Mouse (Mus musculus) intestine, embryonic 16.5 days (tissue): ENCODE measurements around the gene Uchl5. TPM values are rescaled to one million over a fixed set of nuclear protein-coding genes. Genes with fewer than 3 reads are reported as not detected.

Source experiments
- ATAC-seq: fragments of 200-750 bp; cut with Nextera tagmentation; 2 replicates; pipeline ENCODE4 v1.8.0; 2017; ENCODE audit warnings: moderate TSS enrichment, moderate library complexity
- H3K27ac ChIP-seq: fragments of 300-500 bp; sonication (generic); 2 replicates; pipeline ENCODE4 v1.5.1; 2014; ENCODE audit warnings: mild to moderate bottlenecking, low read length
- H3K27me3 ChIP-seq: fragments of 300-500 bp; sonication (generic); replicated peaks from 2 replicates; pipeline ENCODE4 v1.6.1; 2014; ENCODE audit warnings: low read length, control low read depth, mixed read lengths; ENCODE audit not compliant: control insufficient read depth, insufficient read depth
- H3K36me3 ChIP-seq: fragments of 300-500 bp; sonication (generic); 2 replicates; pipeline ENCODE4 v1.6.1; 2014; ENCODE audit warnings: low read length, control low read depth; ENCODE audit not compliant: control insufficient read depth, insufficient read depth
- H3K4me1 ChIP-seq: fragments of 300-500 bp; sonication (generic); 2 replicates; pipeline ENCODE4 v1.6.1; 2014; ENCODE audit warnings: low read length, control low read depth, mixed read lengths; ENCODE audit not compliant: control insufficient read depth, insufficient read depth
- H3K4me2 ChIP-seq: fragments of 300-500 bp; sonication (generic); 2 replicates; pipeline ENCODE4 v1.6.1; 2014; ENCODE audit warnings: low read depth, low read length, control low read depth
- H3K4me3 ChIP-seq: fragments of 300-500 bp; sonication (generic); 2 replicates; pipeline ENCODE4 v1.5.1; 2014; ENCODE audit warnings: mild to moderate bottlenecking, low read length
- H3K9ac ChIP-seq: fragments of 300-500 bp; sonication (generic); 2 replicates; pipeline ENCODE4 v1.6.1; 2014; ENCODE audit warnings: low read depth, low read length
- H3K9me3 ChIP-seq: fragments of 300-500 bp; sonication (generic); 2 replicates; pipeline ENCODE4 v1.6.1; 2016; ENCODE audit warnings: low read length, control low read depth; ENCODE audit not compliant: control insufficient read depth
- WGBS: fragments of 180-500 bp; shearing (Covaris S2); extraction: QIAGEN DNeasy Blood & Tissue Kit; methylation state at CpG from one replicate; pipeline ENCODE4 v1.1.7; 2014; 5-methylcytosine and 5-hydroxymethylcytosine counted together
- polyA plus RNA-seq: library from polyadenylated mRNA; unstranded; fragments of >200 nt; fragmentation: Nextera tagmentation; extraction: Ambion mirVana; gene quantifications from 2 replicates; pipeline ENCODE4 v1.2.1, GENCODE M21; 2015

Uchl5 gene
- polyA plus RNA-seq, 1 experiment from 2014 or later, result 99.8 TPM

- Histone ChIP-seq H3K9ac (no peak overlapping the region), H3K27me3 (no peaks in the 10 kb centered on the region), H3K4me1 (no peaks in the 10 kb centered on the region), H3K4me3 (no peak overlapping the region), H3K36me3 (no peaks in the 10 kb centered on the region), H3K27ac (no peak overlapping the region), H3K4me2 (no peak overlapping the region), H3K9me3 (no peaks in the 10 kb centered on the region)
- ATAC-seq, result no peak
- 67% methylated on average over 7 of the region's 7 CpGs for WGBS
Measured at GRCm38 (mm10) chr1:143836363-143837182, 59.5 kb downstream of the Uchl5 start.

- 88% methylated on average over 4 of the region's 4 CpGs for WGBS
- Histone ChIP-seq H3K4me2 (no peak overlapping the region), H3K4me3 (no peak overlapping the region), H3K36me3 (no peaks in the 10 kb centered on the region), H3K27me3 (no peaks in the 10 kb centered on the region), H3K27ac (no peak overlapping the region), H3K9me3 (no peaks in the 10 kb centered on the region), H3K9ac (no peak overlapping the region), H3K4me1 (no peaks in the 10 kb centered on the region)
- ATAC-seq, result no peak
Measured at GRCm38 (mm10) chr1:143837681-143838080, 60.6 kb downstream of the Uchl5 start.

GRCm38 (mm10) chr1:143838896-143839410 is 61.9 kb downstream of the Uchl5 start:
- Histone ChIP-seq H3K27me3 (no peaks in the 10 kb centered on the region), H3K9ac (no peak overlapping the region), H3K4me1 (no peaks in the 10 kb centered on the region), H3K36me3 (no peaks in the 10 kb centered on the region), H3K4me3 (no peak overlapping the region), H3K9me3 (no peaks in the 10 kb centered on the region), H3K27ac (no peak overlapping the region), H3K4me2 (no peak overlapping the region)
- 54% methylated on average over 2 of the region's 2 CpGs for WGBS
- no peak for ATAC-seq

- WGBS, result 47% methylated on average over 4 of the region's 4 CpGs
- Histone ChIP-seq H3K9ac (no peak overlapping the region), H3K36me3 (no peaks in the 10 kb centered on the region), H3K27ac (no peak overlapping the region), H3K27me3 (no peaks in the 10 kb centered on the region), H3K4me2 (no peak overlapping the region), H3K4me3 (no peak overlapping the region), H3K9me3 (no peaks in the 10 kb centered on the region), H3K4me1 (no peaks in the 10 kb centered on the region)
- ATAC-seq, result no peak
Measured at GRCm38 (mm10) chr1:143852329-143852728, 75.3 kb downstream of the Uchl5 start.

- ATAC-seq, result no peak
- Histone ChIP-seq H3K4me3 (no peak overlapping the region), H3K4me1 (no peaks in the 10 kb centered on the region), H3K36me3 (no peaks in the 10 kb centered on the region), H3K4me2 (no peak overlapping the region), H3K9ac (no peak overlapping the region), H3K9me3 (no peaks in the 10 kb centered on the region), H3K27ac (no peak overlapping the region; the same call in 1 of the 2 replicates), H3K27me3 (no peaks in the 10 kb centered on the region)
- WGBS, result 85% methylated on average over 2 of the region's 2 CpGs
Measured at GRCm38 (mm10) chr1:143852779-143853358, 75.8 kb downstream of the Uchl5 start.

- H3K36me3 ChIP-seq, result no peaks in the 10 kb centered on the region
- no peak overlapping the region for H3K4me2 ChIP-seq
- 60% methylated on average over 8 of the region's 8 CpGs for WGBS
- no peaks in the 10 kb centered on the region for H3K9me3 ChIP-seq
- no peak for ATAC-seq
- H3K4me3 ChIP-seq, result no peak overlapping the region
- no peaks in the 10 kb centered on the region for H3K4me1 ChIP-seq
- no peak overlapping the region for H3K9ac ChIP-seq
- no peaks in the 10 kb centered on the region for H3K27me3 ChIP-seq
- no peak overlapping the region for H3K27ac ChIP-seq
Measured at GRCm38 (mm10) chr1:143853691-143854115, 76.6 kb downstream of the Uchl5 start.

GRCm38 (mm10) chr1:143855706-143856105 is 78.6 kb downstream of the Uchl5 start:
- H3K4me2 ChIP-seq, result no peak overlapping the region
- WGBS, result 74% methylated on average over 5 of the region's 5 CpGs
- no peak for ATAC-seq

More at GRCm38 (mm10) chr1:143855706-143856105, 78.6 kb downstream of the Uchl5 start:
- no peaks in the 10 kb centered on the region for H3K4me1 ChIP-seq
- no peak overlapping the region for H3K27ac ChIP-seq
- no peaks in the 10 kb centered on the region for H3K27me3 ChIP-seq
- no peak overlapping the region for H3K4me3 ChIP-seq
- no peak overlapping the region for H3K9ac ChIP-seq
- no peaks in the 10 kb centered on the region for H3K36me3 ChIP-seq
- no peaks in the 10 kb centered on the region for H3K9me3 ChIP-seq

Other genes with a start within 250 kb of the Uchl5 start
- 0.12 and 0.15 TPM in 2 replicates for gene B3galt2, start 136.6 kb upstream of the Uchl5 start, polyA plus RNA-seq
- 7.5 and 8.6 TPM in 2 replicates for gene Cdc73, start 74.4 kb upstream of the Uchl5 start, polyA plus RNA-seq
- 79.9 and 81.3 TPM in 2 replicates for gene Glrx2, start 60.9 kb upstream of the Uchl5 start, polyA plus RNA-seq
- gene Trove2, start 204 bp upstream of the Uchl5 start, polyA plus RNA-seq, result 7.8 and 8.3 TPM in 2 replicates
- 46.9 and 50.0 TPM in 2 replicates for gene Rgs2, start 226.9 kb downstream of the Uchl5 start, polyA plus RNA-seq